Mouse (Mus musculus): ENCODE data around the gene Enpep. TPM values are rescaled to one million over a fixed set of nuclear protein-coding genes. Genes with fewer than 3 reads are reported as not detected.

The Enpep gene
- 48.9 and 51.5 TPM in 2 replicates for polyA plus RNA-seq (2015; fragmentation: Nextera tagmentation; extraction: Ambion mirVana)

- H3K9ac ChIP-seq (ENCODE audit: low read length), result peak within 1 kb of the TSS; percentile 55
- H3K4me1 ChIP-seq (replicated peaks; ENCODE audit: control insufficient read depth, insufficient read depth, low read length), result peaks cover 25% of the 10 kb centered on the region
- WGBS, result 5% methylated on average over 13 of the region's 13 CpGs
- peak within 1 kb of the TSS; percentile 50 for H3K4me3 ChIP-seq (ENCODE audit: low read length)
- peak within 1 kb of the TSS; percentile 61 for H3K4me2 ChIP-seq (ENCODE audit: low read depth, low read length)
- no peaks in the 10 kb centered on the region for H3K9me3 ChIP-seq (ENCODE audit: control insufficient read depth, low read length)
- H3K27ac ChIP-seq (ENCODE audit: low read length), result peak within 1 kb of the TSS; percentile 60
- no peaks in the 10 kb centered on the region for H3K36me3 ChIP-seq (ENCODE audit: control insufficient read depth, insufficient read depth, low read length)
- ATAC-seq (ENCODE audit: low read depth), result peak; percentile 90
- no peaks in the 10 kb centered on the region for H3K27me3 ChIP-seq (ENCODE audit: control insufficient read depth, insufficient read depth, low read depth, low read length)
Observed at GRCm38 (mm10) chr3:129332586-129332985, at the start of gene Enpep. Gene Enpep (minus strand): TSS chr3:129332720.

- H3K4me3 ChIP-seq (ENCODE audit: low read length), result no peak overlapping the region
- no peak overlapping the region for H3K4me2 ChIP-seq (ENCODE audit: low read depth, low read length)
- 73% methylated on average over 3 of the region's 3 CpGs for WGBS
- no peak overlapping the region for H3K27ac ChIP-seq (ENCODE audit: low read length)
- no peaks in the 10 kb centered on the region for H3K9me3 ChIP-seq (ENCODE audit: control insufficient read depth, low read length)
- ATAC-seq (ENCODE audit: low read depth), result no peak
- no peak overlapping the region for H3K9ac ChIP-seq (ENCODE audit: low read length)
- H3K36me3 ChIP-seq (ENCODE audit: control insufficient read depth, insufficient read depth, low read length), result no peaks in the 10 kb centered on the region
- no peaks in the 10 kb centered on the region for H3K4me1 ChIP-seq (replicated peaks; ENCODE audit: control insufficient read depth, insufficient read depth, low read length)
- H3K27me3 ChIP-seq (ENCODE audit: control insufficient read depth, insufficient read depth, low read depth, low read length), result no peaks in the 10 kb centered on the region
Observed at GRCm38 (mm10) chr3:129379109-129379508, 46.6 kb upstream of the Enpep start.

GRCm38 (mm10) chr3:129375087-129375486 lies 42.6 kb upstream of the Enpep start:
- ATAC-seq (ENCODE audit: low read depth), result no peak
- no peak overlapping the region for H3K27ac ChIP-seq (ENCODE audit: low read length)
- no peak overlapping the region for H3K9ac ChIP-seq (ENCODE audit: low read length)
- H3K4me3 ChIP-seq (ENCODE audit: low read length), result no peak overlapping the region
- no peak overlapping the region for H3K4me2 ChIP-seq (ENCODE audit: low read depth, low read length)
- no peaks in the 10 kb centered on the region for H3K36me3 ChIP-seq (ENCODE audit: control insufficient read depth, insufficient read depth, low read length)
- H3K27me3 ChIP-seq (ENCODE audit: control insufficient read depth, insufficient read depth, low read depth, low read length), result no peaks in the 10 kb centered on the region
- no peaks in the 10 kb centered on the region for H3K9me3 ChIP-seq (ENCODE audit: control insufficient read depth, low read length)
- WGBS, result 96% methylated on average over 3 of the region's 3 CpGs
- no peaks in the 10 kb centered on the region for H3K4me1 ChIP-seq (replicated peaks; ENCODE audit: control insufficient read depth, insufficient read depth, low read length)

GRCm38 (mm10) chr3:129373108-129373507 lies 40.6 kb upstream of the Enpep start:
- H3K9me3 ChIP-seq (ENCODE audit: control insufficient read depth, low read length), result no peaks in the 10 kb centered on the region
- no peaks in the 10 kb centered on the region for H3K36me3 ChIP-seq (ENCODE audit: control insufficient read depth, insufficient read depth, low read length)
- H3K4me1 ChIP-seq (replicated peaks; ENCODE audit: control insufficient read depth, insufficient read depth, low read length), result no peaks in the 10 kb centered on the region
- ATAC-seq (ENCODE audit: low read depth), result no peak
- H3K27me3 ChIP-seq (ENCODE audit: control insufficient read depth, insufficient read depth, low read depth, low read length), result no peaks in the 10 kb centered on the region
- no peak overlapping the region for H3K27ac ChIP-seq (ENCODE audit: low read length)
- 67% methylated on average over 2 of the region's 2 CpGs for WGBS
- no peak overlapping the region for H3K4me2 ChIP-seq (ENCODE audit: low read depth, low read length)
- H3K9ac ChIP-seq (ENCODE audit: low read length), result no peak overlapping the region
- H3K4me3 ChIP-seq (ENCODE audit: low read length), result no peak overlapping the region

- no peak overlapping the region for H3K4me2 ChIP-seq (ENCODE audit: low read depth, low read length)
- H3K27me3 ChIP-seq (ENCODE audit: control insufficient read depth, insufficient read depth, low read depth, low read length), result no peaks in the 10 kb centered on the region
- H3K9me3 ChIP-seq (ENCODE audit: control insufficient read depth, low read length), result no peaks in the 10 kb centered on the region
- H3K4me1 ChIP-seq (replicated peaks; ENCODE audit: control insufficient read depth, insufficient read depth, low read length), result no peaks in the 10 kb centered on the region
- no peak overlapping the region for H3K27ac ChIP-seq (ENCODE audit: low read length)
- 64% methylated on average over 3 of the region's 3 CpGs for WGBS
- no peak overlapping the region for H3K9ac ChIP-seq (ENCODE audit: low read length)
- no peaks in the 10 kb centered on the region for H3K36me3 ChIP-seq (ENCODE audit: control insufficient read depth, insufficient read depth, low read length)
- ATAC-seq (ENCODE audit: low read depth), result no peak
- H3K4me3 ChIP-seq (ENCODE audit: low read length), result no peak overlapping the region
Observed at GRCm38 (mm10) chr3:129369491-129369890, 37.0 kb upstream of the Enpep start.

GRCm38 (mm10) chr3:129365919-129366318 lies 33.4 kb upstream of the Enpep start:
- ATAC-seq (ENCODE audit: low read depth), result no peak
- no peaks in the 10 kb centered on the region for H3K36me3 ChIP-seq (ENCODE audit: control insufficient read depth, insufficient read depth, low read length)
- no peak overlapping the region for H3K27ac ChIP-seq (ENCODE audit: low read length)
- no peak overlapping the region for H3K4me2 ChIP-seq (ENCODE audit: low read depth, low read length)
- no peaks in the 10 kb centered on the region for H3K9me3 ChIP-seq (ENCODE audit: control insufficient read depth, low read length)
- no peak overlapping the region for H3K9ac ChIP-seq (ENCODE audit: low read length)
- no peaks in the 10 kb centered on the region for H3K4me1 ChIP-seq (replicated peaks; ENCODE audit: control insufficient read depth, insufficient read depth, low read length)
- no peak overlapping the region for H3K4me3 ChIP-seq (ENCODE audit: low read length)
- H3K27me3 ChIP-seq (ENCODE audit: control insufficient read depth, insufficient read depth, low read depth, low read length), result no peaks in the 10 kb centered on the region
- 75% methylated on average over 1 of the region's 1 CpGs for WGBS

- no peak overlapping the region for H3K4me2 ChIP-seq (ENCODE audit: low read depth, low read length)
- 61% methylated on average over 2 of the region's 2 CpGs for WGBS
- H3K4me1 ChIP-seq (replicated peaks; ENCODE audit: control insufficient read depth, insufficient read depth, low read length), result no peaks in the 10 kb centered on the region
- H3K9ac ChIP-seq (ENCODE audit: low read length), result no peak overlapping the region
- H3K27ac ChIP-seq (ENCODE audit: low read length), result no peak overlapping the region
- H3K36me3 ChIP-seq (ENCODE audit: control insufficient read depth, insufficient read depth, low read length), result no peaks in the 10 kb centered on the region
- H3K9me3 ChIP-seq (ENCODE audit: control insufficient read depth, low read length), result no peaks in the 10 kb centered on the region
- ATAC-seq (ENCODE audit: low read depth), result no peak
- H3K27me3 ChIP-seq (ENCODE audit: control insufficient read depth, insufficient read depth, low read depth, low read length), result no peaks in the 10 kb centered on the region
- H3K4me3 ChIP-seq (ENCODE audit: low read length), result no peak overlapping the region
Observed at GRCm38 (mm10) chr3:129364818-129365390, 32.4 kb upstream of the Enpep start.

GRCm38 (mm10) chr3:129363426-129363825 lies 30.9 kb upstream of the Enpep start:
- no peaks in the 10 kb centered on the region for H3K4me1 ChIP-seq (replicated peaks; ENCODE audit: control insufficient read depth, insufficient read depth, low read length)
- no peak overlapping the region for H3K27ac ChIP-seq (ENCODE audit: low read length)
- ATAC-seq (ENCODE audit: low read depth), result no peak
- no peak overlapping the region for H3K4me2 ChIP-seq (ENCODE audit: low read depth, low read length)
- no peak overlapping the region for H3K4me3 ChIP-seq (ENCODE audit: low read length)
- WGBS, result 63% methylated on average over 1 of the region's 1 CpGs
- H3K27me3 ChIP-seq (ENCODE audit: control insufficient read depth, insufficient read depth, low read depth, low read length), result no peaks in the 10 kb centered on the region
- no peak overlapping the region for H3K9ac ChIP-seq (ENCODE audit: low read length)
- no peaks in the 10 kb centered on the region for H3K36me3 ChIP-seq (ENCODE audit: control insufficient read depth, insufficient read depth, low read length)
- H3K9me3 ChIP-seq (ENCODE audit: control insufficient read depth, low read length), result no peaks in the 10 kb centered on the region

GRCm38 (mm10) chr3:129358115-129358514 lies 25.6 kb upstream of the Enpep start:
- Histone ChIP-seq H3K27me3 (ENCODE audit: control insufficient read depth, insufficient read depth, low read depth, low read length) (no peaks in the 10 kb centered on the region), H3K4me3 (ENCODE audit: low read length) (no peak overlapping the region), H3K36me3 (ENCODE audit: control insufficient read depth, insufficient read depth, low read length) (no peaks in the 10 kb centered on the region), H3K4me2 (ENCODE audit: low read depth, low read length) (no peak overlapping the region), H3K9me3 (ENCODE audit: control insufficient read depth, low read length) (no peaks in the 10 kb centered on the region), H3K27ac (ENCODE audit: low read length) (no peak overlapping the region), H3K4me1 (replicated peaks; ENCODE audit: control insufficient read depth, insufficient read depth, low read length) (peaks cover 3% of the 10 kb centered on the region; the same call in 1 of the 2 replicates), H3K9ac (ENCODE audit: low read length) (no peak overlapping the region)
- peak; percentile 71 for ATAC-seq (ENCODE audit: low read depth)
- 49% methylated on average over 2 of the region's 2 CpGs for WGBS

GRCm38 (mm10) chr3:129353901-129354300 lies 21.4 kb upstream of the Enpep start:
- peaks cover 8% of the 10 kb centered on the region; the same call in 1 of the 2 replicates for H3K4me1 ChIP-seq (replicated peaks; ENCODE audit: control insufficient read depth, insufficient read depth, low read length)
- 51% methylated on average over 4 of the region's 4 CpGs for WGBS
- H3K27me3 ChIP-seq (ENCODE audit: control insufficient read depth, insufficient read depth, low read depth, low read length), result no peaks in the 10 kb centered on the region
- H3K27ac ChIP-seq (ENCODE audit: low read length), result peak overlapping the region; percentile 39
- H3K9me3 ChIP-seq (ENCODE audit: control insufficient read depth, low read length), result no peaks in the 10 kb centered on the region
- peak; percentile 16; the same call in 1 of the 2 replicates for ATAC-seq (ENCODE audit: low read depth)
- H3K4me3 ChIP-seq (ENCODE audit: low read length), result no peak overlapping the region
- no peak overlapping the region for H3K9ac ChIP-seq (ENCODE audit: low read length)
- H3K4me2 ChIP-seq (ENCODE audit: low read depth, low read length), result no peak overlapping the region
- H3K36me3 ChIP-seq (ENCODE audit: control insufficient read depth, insufficient read depth, low read length), result no peaks in the 10 kb centered on the region

Measured in lung, embryonic 16.5 days (tissue).